Mouse (Mus musculus) testis, postnatal 10 days (tissue): ENCODE measurements around the gene Pcp4l1.
"Not testable (repeated sequence)": the region's sequence is repeated elsewhere in the genome, so short reads cannot be mapped to it uniquely, and the experiment has no call there.

ENCODE experiments used
- DNase-seq: peaks from one replicate; pipeline ENCODE4 v3.0.0; 2021; ENCODE audit warnings: low spot score

The Pcp4l1 gene

DNA sequence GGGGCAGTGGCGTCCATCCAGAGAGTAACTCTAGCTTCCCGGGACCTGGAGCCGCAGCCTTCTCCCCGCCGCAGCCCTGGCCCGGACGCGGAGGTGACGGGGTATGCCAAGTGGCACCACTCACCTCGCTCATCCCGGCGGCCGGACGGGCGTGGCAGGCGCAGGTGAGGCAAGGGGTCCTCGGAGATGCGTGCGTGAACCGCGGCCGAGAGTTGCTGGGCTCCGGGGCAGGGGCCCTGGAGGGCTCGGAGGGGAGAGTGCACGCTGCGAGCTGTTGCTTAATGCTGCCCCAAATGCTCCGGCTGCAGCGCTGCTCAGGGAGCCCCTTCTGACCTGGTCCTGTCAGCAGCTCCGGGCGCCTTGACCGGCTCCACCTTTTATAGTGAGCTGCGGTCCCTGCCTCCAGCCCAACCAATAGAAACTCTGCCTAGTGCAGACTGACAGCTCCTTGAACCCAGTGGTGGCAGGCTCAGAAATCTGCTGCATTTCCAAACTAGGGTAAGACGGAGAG lies at the start of gene Pcp4l1:
Gene Pcp4l1 (minus strand): TSS at position 382 of the 511 bp plus-strand sequence.
- peak; percentile 65 for DNase-seq

DNA sequence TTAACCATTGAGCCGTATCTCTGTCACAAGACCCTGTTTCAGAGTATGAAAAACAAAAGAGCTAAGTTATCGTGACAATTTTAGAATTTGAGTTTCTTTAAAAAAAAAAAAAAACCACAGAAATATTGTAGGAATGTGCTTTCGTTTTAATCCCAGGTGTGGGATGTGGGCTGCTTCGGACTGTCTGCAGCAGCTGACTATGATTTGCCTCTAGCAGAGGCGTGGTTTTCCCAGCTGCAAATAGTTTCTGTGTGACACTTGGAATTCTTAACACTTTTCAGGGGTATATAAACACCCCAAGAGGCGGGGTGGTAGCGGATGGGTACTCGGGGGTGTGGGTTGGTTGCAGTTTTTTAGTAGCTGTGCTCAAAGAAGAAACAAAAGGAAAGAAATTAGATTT lies 49.3 kb upstream of the Pcp4l1 start:
- DNase-seq, result no peak

GRCm38 (mm10) chr1:171241952-171242351 lies 45.9 kb upstream of the Pcp4l1 start:
- DNase-seq, result not testable (repeated sequence)

DNA sequence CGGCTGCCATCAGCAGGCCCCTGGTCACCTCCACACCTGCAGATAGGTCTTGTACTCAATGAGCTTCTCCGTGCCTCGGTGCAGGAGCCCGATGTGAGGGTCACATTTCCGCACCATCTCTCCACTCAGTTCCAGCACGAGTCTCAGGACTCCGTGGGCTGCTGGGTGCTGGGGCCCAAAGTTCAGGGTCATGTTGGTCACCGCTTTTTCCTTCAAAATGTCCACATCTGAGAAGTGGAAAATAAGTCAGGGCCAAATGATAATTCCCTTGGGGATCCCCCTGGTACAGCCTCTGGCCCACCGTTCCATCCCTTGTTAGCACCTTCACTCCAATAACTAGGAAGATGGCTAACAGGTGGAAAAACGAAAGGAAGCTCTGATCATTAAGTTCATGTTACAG lies 44.8 kb upstream of the Pcp4l1 start:
- no peak for DNase-seq

DNA sequence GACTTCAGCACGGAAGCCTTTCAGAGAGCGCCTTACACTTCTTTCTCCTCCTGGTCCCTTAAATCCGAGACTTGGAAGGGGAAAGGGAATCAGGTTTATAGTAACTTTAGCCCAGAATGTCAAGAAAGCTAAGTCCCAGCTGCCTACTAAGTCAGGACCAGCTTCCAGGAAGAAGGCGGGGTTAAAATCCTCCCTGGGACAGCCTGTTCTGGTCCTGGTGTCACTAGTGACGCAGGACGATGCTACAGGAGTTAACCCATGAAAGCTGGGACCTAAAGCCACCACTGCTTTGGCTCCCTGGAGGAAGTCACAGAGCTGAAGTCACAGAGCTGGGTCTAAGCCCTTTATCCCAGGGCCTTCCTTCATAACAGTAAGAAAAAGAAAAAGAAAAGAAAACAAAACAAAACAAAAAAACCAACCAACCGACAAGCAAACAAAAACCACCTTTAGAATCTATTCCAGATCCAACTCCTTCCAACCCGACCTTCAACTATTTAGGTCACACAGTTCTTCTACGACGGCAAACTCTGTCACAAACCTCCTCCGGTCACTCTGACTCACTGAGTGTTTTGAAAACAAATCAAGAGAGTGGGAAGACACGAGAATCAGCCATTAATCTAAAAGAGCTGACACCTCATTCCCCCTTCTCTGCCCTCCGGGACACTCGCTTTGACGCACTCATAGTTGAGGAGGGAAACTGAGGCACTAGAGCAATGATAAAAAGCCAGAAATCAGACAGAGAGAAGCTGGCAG lies 44.1 kb upstream of the Pcp4l1 start:
- no peak for DNase-seq

- DNase-seq, result peak; percentile 82
Measured at GRCm38 (mm10) chr1:171238463-171238862, 42.4 kb upstream of the Pcp4l1 start.

GRCm38 (mm10) chr1:171237438-171237837 lies 41.4 kb upstream of the Pcp4l1 start:
- DNase-seq, result no peak

- DNase-seq, result no peak
Measured at GRCm38 (mm10) chr1:171235791-171236190, 39.7 kb upstream of the Pcp4l1 start.

DNA sequence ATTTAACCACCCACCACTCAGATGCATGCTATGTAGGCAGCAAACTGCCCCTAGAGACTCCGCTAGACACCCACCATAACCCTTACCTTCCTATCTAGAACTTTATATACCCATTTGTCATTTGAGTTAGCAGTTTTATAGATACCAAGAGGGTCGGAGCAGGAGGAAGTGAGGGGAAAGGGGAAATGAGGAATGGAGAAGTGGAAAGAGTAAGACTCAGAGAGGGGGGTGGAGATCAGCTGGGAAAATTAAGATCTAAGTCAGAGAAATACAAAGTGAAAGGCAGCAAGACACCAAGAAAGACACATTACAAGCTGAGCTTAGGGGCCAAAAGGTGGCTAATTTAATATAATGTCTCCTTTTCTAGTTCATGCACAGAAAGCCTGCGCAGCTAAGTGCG lies 38.5 kb upstream of the Pcp4l1 start:
- DNase-seq, result no peak

- no peak for DNase-seq
Measured at GRCm38 (mm10) chr1:171234126-171234525, 38.1 kb upstream of the Pcp4l1 start, which contains the start of gene Fcer1g. Gene Fcer1g (minus strand): TSS chr1:171234365.

GRCm38 (mm10) chr1:171232800-171233730 lies 37.0 kb upstream of the Pcp4l1 start:
- DNase-seq, result no peak

- DNase-seq, result no peak
Measured at GRCm38 (mm10) chr1:171232348-171232747, 36.3 kb upstream of the Pcp4l1 start.

DNA sequence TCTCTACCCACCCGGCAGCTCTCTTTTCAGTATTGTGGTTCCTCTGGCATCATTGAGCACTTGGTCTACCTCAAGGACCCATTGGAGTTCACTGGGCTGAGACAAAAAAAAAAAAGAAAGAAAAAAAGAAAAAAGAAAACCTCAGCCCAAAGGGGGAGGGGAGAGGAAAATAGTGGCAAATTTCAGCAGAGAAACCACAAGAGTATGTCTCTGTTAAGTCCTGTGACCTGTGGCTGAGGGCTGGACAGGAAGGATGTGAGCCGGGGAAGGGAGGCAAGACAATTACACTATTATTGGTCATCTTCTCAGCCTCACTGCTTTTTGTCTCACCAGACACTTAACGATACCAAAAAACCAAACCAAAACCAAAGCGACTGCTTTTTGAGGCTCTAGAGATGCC lies 35.8 kb upstream of the Pcp4l1 start:
- DNase-seq, result no peak

- no peak for DNase-seq
Measured at GRCm38 (mm10) chr1:171230215-171230614, 34.1 kb upstream of the Pcp4l1 start.

DNA sequence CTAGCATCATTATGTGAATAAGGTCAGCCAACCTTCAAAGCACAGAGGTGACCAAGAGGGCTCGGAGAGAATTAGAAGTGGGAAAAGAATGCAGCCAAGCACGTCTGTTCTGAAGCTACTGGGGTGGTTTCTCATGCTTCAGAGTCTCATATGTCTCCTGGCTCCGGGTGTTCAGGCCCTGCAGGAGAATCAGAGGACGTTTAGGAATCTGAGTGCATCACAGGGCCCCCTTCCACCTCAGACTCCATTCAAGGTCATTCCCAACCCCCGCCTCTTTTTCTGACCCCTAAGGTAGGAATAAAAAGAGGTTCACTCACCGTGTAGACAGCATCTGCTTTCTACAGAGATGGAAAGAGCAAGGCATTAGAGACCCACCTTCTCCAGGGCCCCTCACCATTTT lies 33.7 kb upstream of the Pcp4l1 start:
- DNase-seq, result no peak

GRCm38 (mm10) chr1:171227879-171228278 lies 31.8 kb upstream of the Pcp4l1 start:
- DNase-seq, result no peak

DNA sequence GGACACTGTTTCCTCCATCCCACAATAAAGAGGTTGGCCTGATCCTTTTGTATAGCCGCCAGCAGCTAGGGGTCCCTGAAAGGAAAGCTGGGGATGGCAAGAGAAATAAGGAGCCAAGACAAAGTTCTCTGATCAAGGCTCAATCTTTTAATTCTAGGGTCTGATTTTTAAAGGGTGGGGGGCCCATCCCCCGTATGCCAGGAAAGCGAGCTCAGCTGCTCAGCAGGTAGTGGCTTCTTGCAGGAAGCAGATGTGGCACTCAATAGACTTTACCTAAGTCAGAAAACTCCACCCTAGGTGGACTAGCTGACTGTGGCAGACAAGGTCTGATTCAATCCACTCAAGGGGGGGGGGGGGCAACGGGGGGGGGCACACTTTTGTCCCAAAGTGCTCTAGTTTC lies 30.7 kb upstream of the Pcp4l1 start:
- no peak for DNase-seq

DNA sequence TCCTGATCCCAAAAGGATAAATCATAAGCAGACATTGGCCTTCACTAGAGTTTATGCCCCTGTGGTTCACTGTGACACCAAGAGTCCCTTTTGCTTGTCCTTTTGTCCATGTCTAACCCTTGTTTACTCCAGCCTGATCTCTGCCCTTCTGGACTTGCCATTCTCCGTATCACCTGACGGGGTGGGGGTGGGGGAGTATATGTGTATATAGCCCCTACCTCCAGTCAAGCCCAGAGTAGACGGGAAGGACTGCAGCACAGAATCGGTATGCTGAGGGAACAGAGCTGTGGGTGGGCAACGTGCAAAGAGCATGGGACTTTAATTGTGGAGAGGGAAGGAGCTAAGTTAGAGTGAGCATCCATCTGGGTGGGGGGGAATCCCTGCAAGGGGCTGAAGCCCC lies 28.8 kb upstream of the Pcp4l1 start, which contains the start of gene Apoa2:
Gene Apoa2 (plus strand): TSS at position 198 of the 400 bp plus-strand sequence.
- no peak for DNase-seq

DNA sequence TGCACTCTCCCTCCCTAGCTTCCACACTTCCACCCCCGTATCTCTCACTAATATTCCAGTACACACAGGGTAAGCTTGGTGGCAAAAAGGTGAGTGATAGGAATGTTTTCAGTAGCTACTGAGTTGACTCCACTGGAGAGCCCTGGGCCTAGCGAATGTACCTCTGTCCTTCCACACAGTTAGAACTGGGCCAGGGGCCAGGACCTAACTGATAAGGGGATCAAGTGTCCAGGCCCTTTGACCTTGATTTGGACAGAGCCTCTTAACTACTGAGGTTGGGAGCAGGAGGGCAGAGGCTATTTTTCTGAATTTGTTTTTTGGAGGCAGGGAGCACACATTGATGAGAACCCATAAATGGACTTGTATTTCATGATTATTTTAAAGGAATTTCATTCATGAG lies 27.7 kb upstream of the Pcp4l1 start:
- peak; percentile 76 for DNase-seq

DNA sequence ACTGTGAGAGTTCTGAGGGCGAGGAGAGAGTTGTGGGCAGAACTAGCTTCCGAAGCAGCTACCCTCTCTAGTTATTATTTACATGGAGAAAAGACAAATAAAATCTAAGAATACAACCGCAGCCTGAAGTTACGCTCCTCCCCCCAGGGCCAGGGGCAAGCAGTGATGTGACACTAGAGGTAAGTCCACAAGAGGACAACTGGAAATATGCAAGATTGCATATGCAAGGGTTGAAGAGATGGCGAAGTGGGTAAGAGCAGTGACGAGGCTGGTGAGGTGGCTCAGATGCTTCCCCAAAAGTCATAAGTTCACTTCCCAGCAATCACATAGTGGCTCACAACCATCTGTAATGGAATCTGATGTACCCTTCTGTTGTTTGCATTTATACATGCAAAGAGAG lies 27.1 kb upstream of the Pcp4l1 start:
- no peak for DNase-seq

GRCm38 (mm10) chr1:171222238-171223155 lies 26.4 kb upstream of the Pcp4l1 start, which contains the start of gene Tomm40l:
Gene Tomm40l (minus strand): TSS chr1:171222514.
- peak; percentile 83 for DNase-seq
